Mouse (Mus musculus) lung, embryonic 16.5 days (tissue): ENCODE data around the gene Zswim5. TPM values are rescaled to one million over a fixed set of nuclear protein-coding genes. Genes with fewer than 3 reads are reported as not detected.
A peak's percentile ranks its signal among the peaks of the same experiment; 100 is the strongest.

ENCODE experiments used
- ATAC-seq: fragments of 200-750 bp; cut with Nextera tagmentation; 2 replicates; pipeline ENCODE4 v1.8.0; 2017; ENCODE audit warnings: low read depth, mild to moderate bottlenecking, moderate library complexity
- H3K27ac ChIP-seq: fragments of 300-500 bp; sonication (generic); 2 replicates; pipeline ENCODE4 v1.5.1; 2014; ENCODE audit warnings: mild to moderate bottlenecking, control low read depth, low read length
- H3K27me3 ChIP-seq: fragments of 300-500 bp; sonication (generic); 2 replicates; pipeline ENCODE4 v1.6.1; 2014; ENCODE audit warnings: low read depth, low read length, mixed read lengths; ENCODE audit not compliant: control insufficient read depth, insufficient read depth
- H3K36me3 ChIP-seq: fragments of 300-500 bp; sonication (generic); 2 replicates; pipeline ENCODE4 v1.6.1; 2014; ENCODE audit warnings: low read length; ENCODE audit not compliant: control insufficient read depth, insufficient read depth
- H3K4me1 ChIP-seq: fragments of 300-500 bp; sonication (generic); replicated peaks from 2 replicates; pipeline ENCODE4 v1.6.1; 2014; ENCODE audit warnings: low read length, mixed read lengths; ENCODE audit not compliant: control insufficient read depth, insufficient read depth
- H3K4me2 ChIP-seq: fragments of 300-500 bp; sonication (generic); 2 replicates; pipeline ENCODE4 v1.6.1; 2014; ENCODE audit warnings: low read depth, low read length, control low read depth
- H3K4me3 ChIP-seq: fragments of 300-500 bp; sonication (generic); 2 replicates; pipeline ENCODE4 v1.5.1; 2014; ENCODE audit warnings: mild to moderate bottlenecking, low read length, control low read depth
- H3K9ac ChIP-seq: fragments of 300-500 bp; sonication (generic); 2 replicates; pipeline ENCODE4 v1.6.1; 2014; ENCODE audit warnings: low read length, control low read depth
- H3K9me3 ChIP-seq: fragments of 300-500 bp; sonication (generic); 2 replicates; pipeline ENCODE4 v1.6.1; 2016; ENCODE audit warnings: low read length; ENCODE audit not compliant: control insufficient read depth
- WGBS: fragments of 180-500 bp; shearing (Covaris S2); extraction: QIAGEN DNeasy Blood & Tissue Kit; methylation state at CpG from one replicate; pipeline ENCODE4 v1.1.7; 2014; 5-methylcytosine and 5-hydroxymethylcytosine counted together
- polyA plus RNA-seq: library from polyadenylated mRNA; unstranded; fragments of >200 nt; fragmentation: Nextera tagmentation; extraction: Ambion mirVana; gene quantifications from 2 replicates; pipeline ENCODE4 v1.2.1, GENCODE M21; 2015

Gene Zswim5
- polyA plus RNA-seq, 1 experiment from 2014 or later: 0.40 TPM

DNA sequence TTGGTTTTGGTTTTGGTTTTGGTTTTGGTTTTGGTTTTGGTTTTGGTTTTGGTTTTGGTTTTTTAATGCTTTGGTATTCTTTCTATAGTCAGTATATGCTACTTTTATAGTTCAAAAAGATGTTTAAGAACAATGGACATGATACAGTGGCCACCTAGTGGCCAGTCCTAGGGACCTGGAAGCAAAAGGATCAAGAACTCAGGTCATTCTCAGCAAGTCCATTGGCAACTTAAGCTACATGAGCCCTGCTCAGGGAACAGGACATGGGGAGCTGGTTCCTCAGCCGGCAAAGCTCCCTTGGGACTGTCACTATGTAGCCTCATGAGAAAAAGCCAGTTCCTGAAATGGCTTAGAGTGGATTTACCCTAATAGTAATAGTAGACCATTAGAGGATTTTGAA lies 74.5 kb downstream of the Zswim5 start:
- Histone ChIP-seq H3K4me2 (no peak overlapping the region), H3K27ac (no peak overlapping the region), H3K36me3 (no peaks in the 10 kb centered on the region), H3K4me1 (no peaks in the 10 kb centered on the region), H3K4me3 (no peak overlapping the region), H3K9me3 (no peaks in the 10 kb centered on the region), H3K9ac (no peak overlapping the region), H3K27me3 (no peaks in the 10 kb centered on the region)
- WGBS: 39% methylated on average over 1 of the region's 1 CpGs
- ATAC-seq: no peak

DNA sequence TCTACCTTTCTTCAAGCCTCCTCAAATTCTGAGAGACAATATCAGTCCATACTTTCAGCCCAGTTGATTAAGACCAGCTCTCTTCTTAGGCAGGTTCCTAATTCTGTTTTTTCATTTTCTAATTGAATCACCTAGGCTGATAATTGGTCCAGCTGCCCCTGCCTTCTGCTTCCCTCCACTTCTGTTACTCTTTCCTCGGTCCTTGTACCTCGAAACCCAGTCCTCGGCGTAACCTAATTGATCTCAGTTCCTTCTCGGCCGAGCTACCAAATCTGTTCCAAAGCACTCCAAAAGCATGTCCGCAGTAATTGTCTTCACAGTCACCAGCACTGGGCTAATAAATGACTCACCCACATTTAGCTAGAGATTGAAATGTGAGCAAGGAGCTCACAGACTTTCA lies 77.8 kb downstream of the Zswim5 start:
- Histone ChIP-seq H3K4me1 (no peaks in the 10 kb centered on the region), H3K27ac (no peak overlapping the region), H3K4me3 (no peak overlapping the region), H3K27me3 (no peaks in the 10 kb centered on the region), H3K9me3 (no peaks in the 10 kb centered on the region), H3K36me3 (no peaks in the 10 kb centered on the region), H3K4me2 (no peak overlapping the region), H3K9ac (no peak overlapping the region)
- 90% methylated on average over 7 of the region's 7 CpGs for WGBS
- ATAC-seq: no peak

GRCm38 (mm10) chr4:116976503-116976902 lies 99.3 kb downstream of the Zswim5 start:
- Histone ChIP-seq H3K27ac (no peak overlapping the region), H3K4me1 (no peaks in the 10 kb centered on the region), H3K4me3 (no peak overlapping the region), H3K27me3 (no peaks in the 10 kb centered on the region), H3K9ac (no peak overlapping the region), H3K36me3 (no peaks in the 10 kb centered on the region), H3K9me3 (no peaks in the 10 kb centered on the region), H3K4me2 (no peak overlapping the region)
- WGBS: 53% methylated on average over 2 of the region's 2 CpGs
- ATAC-seq: no peak

GRCm38 (mm10) chr4:116985681-116986080 lies 108.5 kb downstream of the Zswim5 start:
- Histone ChIP-seq H3K4me2 (no peak overlapping the region), H3K27ac (no peak overlapping the region), H3K4me1 (no peaks in the 10 kb centered on the region), H3K4me3 (no peak overlapping the region), H3K36me3 (peaks cover under 1% of the 10 kb centered on the region; the same call in 1 of the 2 replicates), H3K27me3 (no peaks in the 10 kb centered on the region), H3K9me3 (no peaks in the 10 kb centered on the region), H3K9ac (no peak overlapping the region)
- ATAC-seq: no peak
- 85% methylated on average over 7 of the region's 7 CpGs for WGBS

DNA sequence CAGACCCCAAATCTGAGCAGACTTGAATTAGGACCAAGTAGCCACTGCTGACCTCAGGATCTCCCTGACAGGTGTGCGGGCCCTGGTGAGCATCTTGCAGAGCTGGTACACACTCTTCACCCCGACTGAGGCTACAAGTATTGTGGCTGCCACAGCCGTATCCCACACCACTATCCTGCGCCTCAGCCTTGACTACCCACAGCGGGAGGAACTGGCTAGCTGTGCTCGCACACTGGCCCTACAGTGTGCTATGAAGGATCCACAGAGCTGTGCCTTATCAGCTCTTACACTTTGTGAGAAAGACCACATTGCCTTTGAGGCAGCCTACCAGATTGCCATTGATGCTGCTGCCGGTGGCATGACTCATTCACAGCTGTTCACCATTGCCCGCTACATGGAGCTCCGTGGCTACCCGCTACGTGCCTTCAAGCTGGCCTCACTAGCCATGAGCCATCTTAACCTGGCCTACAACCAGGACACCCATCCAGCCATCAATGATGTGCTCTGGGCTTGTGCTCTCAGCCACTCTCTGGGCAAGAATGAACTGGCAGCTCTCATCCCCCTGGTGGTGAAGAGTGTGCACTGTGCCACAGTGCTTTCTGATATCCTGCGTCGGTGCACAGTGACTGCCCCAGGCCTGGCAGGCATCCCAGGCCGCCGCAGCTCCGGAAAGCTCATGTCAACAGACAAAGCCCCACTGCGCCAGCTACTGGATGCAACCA lies 109.4 kb downstream of the Zswim5 start:
- no peaks in the 10 kb centered on the region for H3K4me1 ChIP-seq
- ATAC-seq: peak; percentile 85
- no peak overlapping the region for H3K4me3 ChIP-seq
- H3K27ac ChIP-seq: no peak overlapping the region
- H3K27me3 ChIP-seq: no peaks in the 10 kb centered on the region
- H3K9ac ChIP-seq: no peak overlapping the region
- H3K9me3 ChIP-seq: no peaks in the 10 kb centered on the region
- H3K4me2 ChIP-seq: no peak overlapping the region
- peaks cover 2% of the 10 kb centered on the region; the same call in 1 of the 2 replicates for H3K36me3 ChIP-seq
- WGBS: 54% methylated on average over 17 of the region's 17 CpGs

GRCm38 (mm10) chr4:116987122-116987456 lies 109.9 kb downstream of the Zswim5 start:
- no peaks in the 10 kb centered on the region for H3K9me3 ChIP-seq
- no peaks in the 10 kb centered on the region for H3K4me1 ChIP-seq
- H3K27me3 ChIP-seq: no peaks in the 10 kb centered on the region
- ATAC-seq: peak; percentile 4; the same call in 1 of the 2 replicates
- H3K9ac ChIP-seq: no peak overlapping the region
- peaks cover 2% of the 10 kb centered on the region; the same call in 1 of the 2 replicates for H3K36me3 ChIP-seq
- 59% methylated on average over 5 of the region's 5 CpGs for WGBS
- no peak overlapping the region for H3K4me3 ChIP-seq
- no peak overlapping the region for H3K4me2 ChIP-seq
- no peak overlapping the region for H3K27ac ChIP-seq

DNA sequence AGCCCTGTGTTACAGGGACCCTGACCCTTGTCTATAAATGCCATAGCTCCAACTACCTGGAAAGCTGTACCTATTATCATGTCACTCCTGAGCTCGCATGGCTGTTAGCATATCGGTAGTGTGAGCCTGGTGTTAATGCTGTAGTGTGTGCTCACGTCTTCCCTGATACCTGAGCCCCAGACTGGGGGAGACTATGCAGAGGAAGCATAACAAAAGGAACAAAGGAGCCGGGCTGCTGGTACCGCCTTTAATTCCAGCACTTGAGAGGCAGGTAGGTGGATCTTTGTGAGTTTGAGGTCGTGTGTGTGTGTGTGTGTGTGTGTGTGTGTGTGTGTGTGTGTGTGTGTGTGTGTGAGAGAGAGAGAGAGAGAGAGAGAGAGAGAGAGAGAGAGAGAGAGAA lies 112.6 kb downstream of the Zswim5 start:
- H3K4me1 ChIP-seq: peaks cover 8% of the 10 kb centered on the region
- no peaks in the 10 kb centered on the region for H3K9me3 ChIP-seq
- no peak for ATAC-seq
- H3K27ac ChIP-seq: no peak overlapping the region
- 70% methylated on average over 6 of the region's 6 CpGs for WGBS
- peaks cover 2% of the 10 kb centered on the region; the same call in 1 of the 2 replicates for H3K36me3 ChIP-seq
- H3K4me3 ChIP-seq: no peak overlapping the region
- H3K4me2 ChIP-seq: no peak overlapping the region
- H3K9ac ChIP-seq: no peak overlapping the region
- no peaks in the 10 kb centered on the region for H3K27me3 ChIP-seq

DNA sequence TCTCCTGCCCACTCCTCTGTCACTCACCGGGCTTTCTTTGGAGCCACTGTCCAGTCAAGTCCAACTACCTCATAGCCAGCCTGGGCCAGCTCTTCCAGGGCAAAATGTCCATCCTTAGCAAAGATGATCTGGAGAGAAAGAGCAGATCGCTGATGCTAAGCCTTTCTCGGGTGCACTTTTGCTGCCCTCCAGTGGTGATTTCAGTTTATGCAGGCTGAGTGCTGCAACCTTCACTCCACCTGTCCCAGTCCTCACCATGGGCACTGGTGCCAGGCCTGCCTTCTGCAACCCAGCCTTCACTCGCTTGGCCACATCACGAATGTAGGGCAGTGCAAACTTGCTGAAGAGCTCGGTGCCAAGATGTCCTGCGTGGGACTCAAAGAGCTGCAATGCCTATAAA lies 114.2 kb downstream of the Zswim5 start:
- Histone ChIP-seq H3K9me3 (no peaks in the 10 kb centered on the region), H3K27ac (no peak overlapping the region), H3K4me2 (no peak overlapping the region), H3K9ac (no peak overlapping the region), H3K4me1 (peaks cover 14% of the 10 kb centered on the region), H3K36me3 (peaks cover 2% of the 10 kb centered on the region; the same call in 1 of the 2 replicates), H3K27me3 (no peaks in the 10 kb centered on the region), H3K4me3 (no peak overlapping the region)
- no peak for ATAC-seq
- 10% methylated on average over 7 of the region's 7 CpGs for whole genome bisulfite sequencing

- Histone ChIP-seq H3K9ac (peak within 1 kb of the TSS; percentile 86), H3K27ac (peak within 1 kb of the TSS; percentile 58), H3K4me1 (peaks cover 14% of the 10 kb centered on the region), H3K36me3 (peaks cover 2% of the 10 kb centered on the region; the same call in 1 of the 2 replicates), H3K9me3 (no peaks in the 10 kb centered on the region), H3K4me3 (peak within 1 kb of the TSS; percentile 91), H3K4me2 (peak within 1 kb of the TSS; percentile 95), H3K27me3 (no peaks in the 10 kb centered on the region)
- under 1% methylated on average over 38 of the region's 38 CpGs for WGBS
- peak; percentile 96 for ATAC-seq
These were observed 116.8 kb downstream of the Zswim5 start, which contains the start of gene Urod for GRCm38 (mm10) chr4:116993672-116994621. Gene Urod, minus strand, starts transcription at chr4:116994413.
